Mouse (Mus musculus) embryonic fibroblast, embryonic 13.5 days (primary cell): ENCODE results near the gene Ssx2ip.

Experiments used
- CTCF ChIP-seq: IDR thresholded peaks from 2 replicates; pipeline ENCODE4 v1.5.1; 2011; ENCODE audit warnings: mild to moderate bottlenecking, control low read depth, low read length, moderate library complexity, borderline replicate concordance; ENCODE audit not compliant: insufficient read depth
- POLR2A ChIP-seq: IDR thresholded peaks from 2 replicates; pipeline ENCODE4 v1.6.1; 2011; ENCODE audit warnings: low read depth, mild to moderate bottlenecking, control low read depth, low read length, moderate library complexity

- no peak for TF ChIP-seq POLR2A
- TF ChIP-seq CTCF, result no peak
Measured at GRCm38 (mm10) chr3:146469226-146469625, 64.8 kb downstream of the Ssx2ip start.
